Mouse (Mus musculus): Measurements from ENCODE around the gene 1700122O11Rik. TPM values are rescaled to one million over a fixed set of nuclear protein-coding genes. Genes with fewer than 3 reads are reported as not detected.

1700122O11Rik gene
- total and polyA plus RNA-seq, 2 experiments from 2014 or later = not detected

- WGBS = 42% methylated on average over 8 of the region's 10 CpGs
- H3K4me3 ChIP-seq (ENCODE audit: low read depth, low read length) = no peak overlapping the region
- TF ChIP-seq CTCF (IDR thresholded peaks at IDR 0.05; ENCODE audit: low read depth) (no peak), EP300 (IDR thresholded peaks at IDR 0.05; ENCODE audit: low read depth) (no peak)
Observed at GRCm38 (mm10) chr17:48064196-48064843, 26.2 kb upstream of the 1700122O11Rik start.

GRCm38 (mm10) chr17:48057382-48057781 is 19.3 kb upstream of the 1700122O11Rik start:
- Histone ChIP-seq H3K27ac (ENCODE audit: low read depth) (no peak overlapping the region), H3K4me3 (ENCODE audit: low read depth, low read length) (no peak overlapping the region), H3K27me3 (ENCODE audit: control insufficient read depth, insufficient read depth, low read length) (peaks cover 26% of the 10 kb centered on the region), H3K4me2 (ENCODE audit: low read depth, low read length) (peak overlapping the region; percentile 26; the same call in 1 of the 2 replicates), H3K4me1 (ENCODE audit: control insufficient read depth, insufficient read depth) (peaks cover 4% of the 10 kb centered on the region; the same call in 1 of the 2 replicates), H3K9me3 (replicated peaks; ENCODE audit: control insufficient read depth, low read length) (no peaks in the 10 kb centered on the region), H3K9ac (replicated peaks; ENCODE audit: low read depth, low read length) (no peak overlapping the region), H3K36me3 (replicated peaks; ENCODE audit: control insufficient read depth, insufficient read depth, low read length) (no peaks in the 10 kb centered on the region)
- 3% methylated on average over 12 of the region's 12 CpGs for WGBS
- DNase-seq (ENCODE audit: low spot score) = no peak
- ATAC-seq (ENCODE audit: insufficient read depth, low read depth) = no peak
- TF ChIP-seq CTCF (IDR thresholded peaks at IDR 0.05; ENCODE audit: low read depth) (no peak), EP300 (IDR thresholded peaks at IDR 0.05; ENCODE audit: low read depth) (no peak)

More at GRCm38 (mm10) chr17:48064196-48064843, 26.2 kb upstream of the 1700122O11Rik start:
- Histone ChIP-seq H3K27ac (ENCODE audit: low read depth) (no peak overlapping the region), H3K9me3 (replicated peaks; ENCODE audit: control insufficient read depth, low read length) (no peaks in the 10 kb centered on the region), H3K9ac (replicated peaks; ENCODE audit: low read depth, low read length) (no peak overlapping the region), H3K36me3 (replicated peaks; ENCODE audit: control insufficient read depth, insufficient read depth, low read length) (no peaks in the 10 kb centered on the region), H3K4me2 (ENCODE audit: low read depth, low read length) (no peak overlapping the region), H3K4me1 (ENCODE audit: control insufficient read depth, insufficient read depth) (no peaks in the 10 kb centered on the region), H3K27me3 (ENCODE audit: control insufficient read depth, insufficient read depth, low read length) (no peaks in the 10 kb centered on the region)
- DNase-seq (ENCODE audit: low spot score) (no peak), ATAC-seq (ENCODE audit: insufficient read depth, low read depth) (no peak)

GRCm38 (mm10) chr17:48055076-48055816 is 17.2 kb upstream of the 1700122O11Rik start:
- DNase-seq (ENCODE audit: low spot score) (no peak), ATAC-seq (ENCODE audit: insufficient read depth, low read depth) (no peak)
- no peaks in the 10 kb centered on the region for H3K36me3 ChIP-seq (replicated peaks; ENCODE audit: control insufficient read depth, insufficient read depth, low read length)
- no peaks in the 10 kb centered on the region for H3K9me3 ChIP-seq (replicated peaks; ENCODE audit: control insufficient read depth, low read length)
- H3K27ac ChIP-seq (ENCODE audit: low read depth) = no peak overlapping the region
- peaks cover 4% of the 10 kb centered on the region; the same call in 1 of the 2 replicates for H3K4me1 ChIP-seq (ENCODE audit: control insufficient read depth, insufficient read depth)
- peaks cover 26% of the 10 kb centered on the region for H3K27me3 ChIP-seq (ENCODE audit: control insufficient read depth, insufficient read depth, low read length)
- H3K4me3 ChIP-seq (ENCODE audit: low read depth, low read length) = no peak overlapping the region
- no peak overlapping the region for H3K4me2 ChIP-seq (ENCODE audit: low read depth, low read length)
- WGBS = 36% methylated on average over 20 of the region's 20 CpGs
- TF ChIP-seq CTCF (IDR thresholded peaks at IDR 0.05; ENCODE audit: low read depth) = no peak
- TF ChIP-seq EP300 (IDR thresholded peaks at IDR 0.05; ENCODE audit: low read depth) = no peak
- no peak overlapping the region for H3K9ac ChIP-seq (replicated peaks; ENCODE audit: low read depth, low read length)

- Histone ChIP-seq H3K4me1 (ENCODE audit: control insufficient read depth, insufficient read depth) (peaks cover 4% of the 10 kb centered on the region; the same call in 1 of the 2 replicates), H3K4me2 (ENCODE audit: low read depth, low read length) (no peak overlapping the region), H3K27me3 (ENCODE audit: control insufficient read depth, insufficient read depth, low read length) (peaks cover 26% of the 10 kb centered on the region), H3K9me3 (replicated peaks; ENCODE audit: control insufficient read depth, low read length) (no peaks in the 10 kb centered on the region), H3K4me3 (ENCODE audit: low read depth, low read length) (no peak overlapping the region), H3K9ac (replicated peaks; ENCODE audit: low read depth, low read length) (no peak overlapping the region), H3K36me3 (replicated peaks; ENCODE audit: control insufficient read depth, insufficient read depth, low read length) (no peaks in the 10 kb centered on the region), H3K27ac (ENCODE audit: low read depth) (no peak overlapping the region)
- 79% methylated on average over 2 of the region's 2 CpGs for WGBS
- ATAC-seq (ENCODE audit: insufficient read depth, low read depth) (no peak), DNase-seq (ENCODE audit: low spot score) (no peak)
- TF ChIP-seq CTCF (IDR thresholded peaks at IDR 0.05; ENCODE audit: low read depth) (no peak), EP300 (IDR thresholded peaks at IDR 0.05; ENCODE audit: low read depth) (no peak)
Observed at GRCm38 (mm10) chr17:48053646-48054045, 15.6 kb upstream of the 1700122O11Rik start.

GRCm38 (mm10) chr17:48052338-48053067 is 14.4 kb upstream of the 1700122O11Rik start:
- Histone ChIP-seq H3K9ac (replicated peaks; ENCODE audit: low read depth, low read length) (no peak overlapping the region), H3K9me3 (replicated peaks; ENCODE audit: control insufficient read depth, low read length) (no peaks in the 10 kb centered on the region), H3K4me2 (ENCODE audit: low read depth, low read length) (no peak overlapping the region), H3K4me1 (ENCODE audit: control insufficient read depth, insufficient read depth) (no peaks in the 10 kb centered on the region), H3K36me3 (replicated peaks; ENCODE audit: control insufficient read depth, insufficient read depth, low read length) (no peaks in the 10 kb centered on the region), H3K4me3 (ENCODE audit: low read depth, low read length) (no peak overlapping the region), H3K27ac (ENCODE audit: low read depth) (no peak overlapping the region), H3K27me3 (ENCODE audit: control insufficient read depth, insufficient read depth, low read length) (peaks cover 18% of the 10 kb centered on the region)
- no peak for TF ChIP-seq CTCF (IDR thresholded peaks at IDR 0.05; ENCODE audit: low read depth)
- no peak for TF ChIP-seq EP300 (IDR thresholded peaks at IDR 0.05; ENCODE audit: low read depth)
- no peak for DNase-seq (ENCODE audit: low spot score)
- WGBS = 73% methylated on average over 10 of the region's 10 CpGs
- ATAC-seq (ENCODE audit: insufficient read depth, low read depth) = no peak

Data from heart, postnatal 0 days (tissue).